Mouse (Mus musculus) megakaryocyte, embryonic 14.5 days (primary cell): ENCODE measurements around the gene Gfra1.

ENCODE experiments used
- FLI1 ChIP-seq: IDR thresholded peaks from 2 replicates; pipeline ENCODE4 v1.6.1; 2012; ENCODE audit warnings: low read length, inconsistent platforms, mixed read lengths
- GATA1 ChIP-seq: IDR thresholded peaks from 3 replicates; pipeline ENCODE4 v1.6.1; 2012; ENCODE audit warnings: mixed read lengths, low read length, inconsistent platforms, borderline replicate concordance

- TF ChIP-seq GATA1 = no peak
- TF ChIP-seq FLI1 = no peak
Observed at GRCm38 (mm10) chr19:58453581-58453980, 2.1 kb downstream of the Gfra1 start.
